Mouse (Mus musculus): ENCODE measurements around the gene St6gal1. TPM values are rescaled to one million over a fixed set of nuclear protein-coding genes. Genes with fewer than 3 reads are reported as not detected.

St6gal1 gene
- total RNA-seq, 1 experiment from 2014 or later, result 27.3 TPM

DNA sequence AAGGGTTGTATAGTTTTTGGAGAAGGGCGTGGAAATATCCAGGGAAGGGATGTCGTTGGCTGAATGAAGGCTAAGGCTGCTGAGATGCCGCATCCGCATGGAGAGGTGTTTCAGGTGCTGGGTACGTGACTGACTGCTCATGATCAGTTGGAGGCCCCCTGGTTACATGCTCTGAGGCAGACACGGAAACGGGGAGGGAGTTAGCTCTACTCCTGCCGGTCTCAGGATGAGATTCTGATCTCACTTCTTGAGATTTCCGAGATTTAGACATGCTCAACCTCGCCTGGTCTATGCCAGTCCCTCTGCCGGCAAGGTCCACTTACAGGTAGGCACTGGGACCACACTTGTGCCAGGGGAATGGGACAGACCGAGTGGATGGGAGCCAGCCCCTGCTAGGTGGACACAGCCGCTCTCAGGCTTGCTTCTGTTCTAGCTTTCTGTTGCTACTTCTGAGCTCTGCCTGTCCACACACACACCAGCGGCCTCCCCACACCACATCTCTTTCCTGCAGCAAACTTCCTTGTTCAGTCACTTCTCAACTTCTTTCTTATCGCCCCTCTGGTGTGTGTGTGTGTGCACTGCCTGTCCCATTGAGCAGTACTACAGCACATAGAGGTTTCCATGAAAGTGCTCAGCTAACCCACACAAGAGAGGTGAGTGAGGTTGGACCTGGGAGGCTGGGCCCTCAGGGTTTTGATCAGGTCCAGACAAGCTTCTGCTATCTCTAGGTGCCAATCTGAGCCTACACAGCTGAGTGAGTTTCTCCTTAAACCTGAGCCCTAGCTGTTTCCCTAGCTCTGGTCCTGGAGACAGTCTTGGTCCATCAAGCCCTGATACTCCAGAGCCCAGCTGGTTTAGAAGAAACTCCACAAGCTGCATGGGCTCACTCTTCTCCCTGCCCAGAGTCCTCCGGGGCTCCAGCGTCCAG is 44.8 kb downstream of the St6gal1 start:
- ATAC-seq (replicated peaks; ENCODE audit: insufficient number of reproducible peaks, low FRiP score, low TSS enrichment, poor library complexity, severe bottlenecking), result no peak

- ATAC-seq (replicated peaks; ENCODE audit: insufficient number of reproducible peaks, low FRiP score, low TSS enrichment, poor library complexity, severe bottlenecking), result no peak
These were observed 45.7 kb downstream of the St6gal1 start for GRCm38 (mm10) chr16:23269984-23270912.

GRCm38 (mm10) chr16:23270913-23271253 is 46.3 kb downstream of the St6gal1 start:
- ATAC-seq (replicated peaks; ENCODE audit: insufficient number of reproducible peaks, low FRiP score, low TSS enrichment, poor library complexity, severe bottlenecking), result no peak

DNA sequence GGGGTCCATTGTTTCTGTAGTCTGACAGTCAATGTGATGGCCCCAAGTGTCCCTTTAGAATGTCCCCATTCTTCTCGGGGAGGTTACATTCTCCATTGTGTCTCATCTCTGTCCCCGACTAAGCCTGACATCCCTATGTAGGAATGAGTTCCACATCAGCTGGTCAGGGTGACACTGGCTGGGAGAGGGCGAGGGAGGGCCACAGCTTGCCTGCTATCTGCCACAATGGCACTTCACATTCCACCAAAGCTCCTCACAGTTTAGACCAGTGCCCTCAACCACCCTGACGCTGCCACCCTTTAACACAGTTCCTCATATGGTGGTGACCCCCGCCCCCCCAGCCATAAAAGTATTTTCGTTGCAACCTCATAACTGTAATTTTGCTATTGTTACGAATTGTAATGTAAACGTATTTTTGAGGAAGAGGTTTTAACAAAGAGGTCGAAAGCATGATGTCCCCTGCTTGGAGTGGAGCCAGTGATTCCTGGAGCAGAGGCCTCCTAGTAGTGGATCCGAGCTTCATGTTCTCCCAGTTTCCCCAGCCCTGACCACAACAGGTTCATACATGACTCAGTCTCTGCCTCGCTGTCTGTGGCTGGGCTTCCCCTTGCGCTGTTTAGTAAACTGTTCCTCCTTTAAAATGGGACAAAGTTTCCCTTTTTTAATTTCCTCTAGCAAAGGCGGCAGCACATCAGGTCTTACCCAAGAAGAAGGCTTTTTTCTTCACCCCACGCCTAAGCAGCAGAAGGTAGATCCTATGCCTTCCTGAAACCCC is 47.4 kb downstream of the St6gal1 start:
- peak; percentile 74 for ATAC-seq (replicated peaks; ENCODE audit: insufficient number of reproducible peaks, low FRiP score, low TSS enrichment, poor library complexity, severe bottlenecking)

DNA sequence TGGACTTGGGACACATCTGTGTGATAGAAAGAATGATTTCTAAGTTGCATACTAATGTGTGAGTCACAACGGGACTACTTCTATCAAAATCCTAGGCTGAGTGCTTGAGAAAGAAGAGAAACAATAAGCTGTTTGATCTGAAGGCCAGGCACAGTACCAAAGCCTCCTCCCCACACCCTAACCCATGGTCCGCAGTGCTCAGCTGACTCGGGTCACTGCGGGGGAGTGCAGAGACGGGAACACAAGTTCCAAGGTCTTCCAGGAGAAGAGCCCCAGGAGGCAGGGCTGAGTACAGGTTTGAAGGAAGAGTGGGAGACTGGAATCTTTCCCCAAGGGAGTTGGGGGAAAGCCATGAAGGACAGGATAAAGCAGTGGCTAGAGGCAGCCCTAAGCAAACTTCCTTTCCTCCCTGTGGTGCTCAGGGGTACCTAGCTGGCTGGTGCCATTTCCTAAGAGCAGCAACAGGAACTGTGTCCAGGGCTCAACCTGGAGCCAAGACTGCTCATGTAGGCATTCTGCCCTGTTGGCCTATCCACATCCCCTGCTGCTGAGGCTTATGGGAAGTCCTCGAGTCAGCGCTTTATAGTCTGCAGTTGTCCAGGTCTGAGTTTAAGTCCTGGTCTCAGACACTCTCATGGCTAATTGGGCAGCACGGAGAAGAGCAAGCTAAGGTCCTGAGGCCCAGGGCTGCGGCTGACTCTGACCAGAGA is 48.1 kb downstream of the St6gal1 start:
- ATAC-seq (replicated peaks; ENCODE audit: insufficient number of reproducible peaks, low FRiP score, low TSS enrichment, poor library complexity, severe bottlenecking), result no peak

DNA sequence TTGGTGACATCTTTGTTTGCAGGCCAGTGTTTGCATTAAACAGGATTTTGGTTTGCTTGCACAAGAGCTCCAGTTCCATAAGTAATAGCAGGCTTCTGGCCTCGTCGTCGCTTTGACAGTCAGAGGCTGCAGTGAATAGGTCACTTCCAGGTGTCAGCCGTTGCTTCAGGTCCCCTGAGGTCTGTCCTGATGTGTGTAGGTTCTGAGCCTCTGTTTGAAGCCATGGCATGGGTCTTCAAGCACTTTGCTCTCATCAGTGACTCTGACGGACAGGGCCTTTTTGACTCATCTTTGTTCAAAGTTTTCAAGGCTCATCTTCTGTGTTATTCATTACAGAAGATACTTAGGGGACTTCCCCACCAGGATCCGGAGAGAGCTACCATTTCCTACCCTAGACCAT is 49.5 kb downstream of the St6gal1 start:
- no peak for ATAC-seq (replicated peaks; ENCODE audit: insufficient number of reproducible peaks, low FRiP score, low TSS enrichment, poor library complexity, severe bottlenecking)

DNA sequence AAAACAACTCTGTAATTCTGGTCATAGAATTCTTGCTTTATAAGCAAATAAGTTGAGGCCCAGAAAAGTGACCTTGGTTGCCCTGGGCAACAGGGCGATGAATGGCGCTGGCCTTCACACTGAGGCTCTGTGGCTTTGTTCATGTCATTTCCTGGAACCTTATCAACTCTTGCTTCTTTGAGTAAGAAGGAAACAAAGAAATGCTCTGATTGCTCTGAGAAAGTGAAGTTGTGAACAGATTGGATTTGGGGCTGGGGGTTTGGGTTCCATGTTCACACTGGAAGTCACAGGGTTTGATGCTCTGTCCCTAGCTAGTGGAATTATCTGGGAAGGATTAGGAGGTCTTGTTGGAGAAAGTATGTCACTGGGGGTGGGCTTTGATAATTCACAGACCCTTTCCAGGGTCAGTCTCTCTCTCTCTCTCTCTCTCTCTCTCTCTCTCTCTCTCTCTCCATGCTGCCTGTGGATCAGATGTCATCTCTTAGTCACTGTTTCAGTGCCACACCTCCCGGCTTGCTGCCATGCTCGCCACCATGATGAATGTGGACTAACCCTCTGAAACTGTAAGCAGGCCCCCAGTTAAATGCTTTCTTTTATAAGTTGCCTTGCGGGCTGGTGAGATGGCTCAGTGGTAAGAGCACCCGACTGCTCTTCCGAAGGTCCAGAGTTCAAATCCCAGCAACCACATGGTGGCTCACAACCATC is 50.2 kb downstream of the St6gal1 start:
- ATAC-seq (replicated peaks; ENCODE audit: insufficient number of reproducible peaks, low FRiP score, low TSS enrichment, poor library complexity, severe bottlenecking), result no peak

DNA sequence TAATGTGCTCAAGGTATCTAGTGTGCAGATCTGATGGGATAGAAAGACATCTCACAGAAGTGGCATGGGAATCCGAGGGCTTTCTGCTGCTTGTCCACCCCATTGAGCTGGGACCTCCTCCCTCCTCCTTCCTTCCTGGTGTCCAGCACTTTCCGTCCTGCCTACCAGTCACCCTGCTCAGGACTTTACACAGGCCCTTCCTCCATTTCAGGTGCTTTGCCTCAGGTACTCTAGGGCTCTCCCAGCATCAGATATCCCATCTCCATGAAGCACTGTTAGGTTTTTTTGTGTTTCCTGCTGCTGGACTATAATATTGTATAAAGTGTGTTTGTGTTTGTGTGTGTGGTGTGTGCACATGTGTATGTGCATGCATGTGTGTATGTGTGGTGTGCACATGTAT is 51.1 kb downstream of the St6gal1 start:
- no peak for ATAC-seq (replicated peaks; ENCODE audit: insufficient number of reproducible peaks, low FRiP score, low TSS enrichment, poor library complexity, severe bottlenecking)

DNA sequence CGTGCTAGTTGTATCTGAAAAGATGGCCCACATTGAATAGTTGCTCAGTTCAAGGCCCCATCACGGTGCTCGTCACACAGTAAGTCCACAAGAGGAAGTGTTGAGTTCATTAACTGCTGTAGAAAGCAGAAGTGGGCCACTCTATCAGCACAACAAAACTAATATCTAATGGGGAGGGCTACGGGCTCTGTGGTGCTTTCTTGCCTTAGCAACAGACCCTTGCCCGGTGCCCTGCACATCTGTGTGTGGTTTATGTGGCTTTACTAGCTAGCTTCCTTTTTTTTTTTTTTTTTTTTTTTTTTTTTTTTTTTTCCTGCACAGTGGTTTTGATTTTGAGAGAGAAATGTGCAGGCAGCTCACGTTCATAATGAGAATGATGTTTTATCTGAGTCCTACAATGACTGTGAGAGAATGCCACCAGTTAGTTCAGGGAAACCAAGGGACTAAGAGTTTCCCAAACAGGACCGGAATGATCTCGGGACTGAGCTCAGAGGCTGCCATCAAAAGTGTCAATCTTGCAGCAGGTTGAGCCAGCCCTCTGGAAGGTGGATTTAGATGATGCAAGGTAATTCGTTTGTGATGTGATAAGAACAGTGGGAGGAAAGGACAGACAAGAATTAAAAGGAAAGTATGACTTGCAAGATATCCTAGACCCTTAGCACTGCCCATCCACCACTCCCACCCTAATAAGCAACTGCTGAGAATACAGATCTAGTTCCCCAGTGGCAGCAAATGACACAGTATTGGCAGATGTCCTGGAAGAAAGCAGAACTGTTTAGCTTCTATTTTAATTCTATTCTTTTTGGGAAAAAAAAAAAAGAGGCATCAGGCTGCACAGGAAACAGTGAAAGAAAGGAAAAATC is 55.6 kb downstream of the St6gal1 start:
- ATAC-seq (replicated peaks; ENCODE audit: insufficient number of reproducible peaks, low FRiP score, low TSS enrichment, poor library complexity, severe bottlenecking), result peak; percentile 97

DNA sequence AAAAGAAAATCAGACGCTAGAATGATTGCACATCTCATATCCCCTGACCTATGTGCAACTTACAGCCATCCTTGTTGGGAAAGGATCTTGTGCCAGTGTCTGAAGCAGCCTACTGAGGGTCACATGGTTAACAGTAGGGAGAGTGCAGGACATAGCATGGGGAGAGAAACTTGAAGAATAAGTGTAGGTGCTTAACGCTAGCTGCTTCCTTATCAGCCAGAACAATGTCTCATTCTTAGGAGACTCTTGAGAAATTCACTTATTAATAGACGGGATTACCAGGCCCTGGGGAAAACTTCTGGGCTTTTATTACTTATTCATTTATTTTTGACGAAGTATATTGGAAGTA is 56.2 kb downstream of the St6gal1 start:
- ATAC-seq (replicated peaks; ENCODE audit: insufficient number of reproducible peaks, low FRiP score, low TSS enrichment, poor library complexity, severe bottlenecking), result no peak

- no peak for ATAC-seq (replicated peaks; ENCODE audit: insufficient number of reproducible peaks, low FRiP score, low TSS enrichment, poor library complexity, severe bottlenecking)
These were observed 57.7 kb downstream of the St6gal1 start for GRCm38 (mm10) chr16:23282241-23282640.

DNA sequence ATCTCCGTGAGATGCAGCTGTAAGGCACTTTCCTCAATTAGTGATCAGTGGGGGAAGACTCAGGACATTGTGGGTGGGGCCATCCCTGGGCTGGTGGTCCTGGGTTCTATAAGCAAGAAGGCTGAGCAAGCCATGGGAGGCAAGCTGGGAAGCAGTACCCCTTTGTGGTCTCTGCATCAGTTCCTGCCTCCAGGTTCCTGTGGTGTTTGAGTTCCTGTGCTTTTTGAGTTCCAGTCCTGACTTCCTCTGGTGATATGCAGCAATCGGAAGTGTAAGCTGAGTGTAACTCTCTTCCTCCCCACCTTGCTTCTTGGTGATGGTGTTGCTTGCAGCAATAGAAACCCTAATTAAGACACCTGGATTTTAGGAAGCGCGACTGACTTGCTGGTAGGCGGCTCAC is 58.4 kb downstream of the St6gal1 start:
- no peak for ATAC-seq (replicated peaks; ENCODE audit: insufficient number of reproducible peaks, low FRiP score, low TSS enrichment, poor library complexity, severe bottlenecking)

- no peak for ATAC-seq (replicated peaks; ENCODE audit: insufficient number of reproducible peaks, low FRiP score, low TSS enrichment, poor library complexity, severe bottlenecking)
These were observed 59.1 kb downstream of the St6gal1 start for GRCm38 (mm10) chr16:23283677-23284076.

GRCm38 (mm10) chr16:23284470-23285394 is 60.2 kb downstream of the St6gal1 start:
- ATAC-seq (replicated peaks; ENCODE audit: insufficient number of reproducible peaks, low FRiP score, low TSS enrichment, poor library complexity, severe bottlenecking), result no peak

DNA sequence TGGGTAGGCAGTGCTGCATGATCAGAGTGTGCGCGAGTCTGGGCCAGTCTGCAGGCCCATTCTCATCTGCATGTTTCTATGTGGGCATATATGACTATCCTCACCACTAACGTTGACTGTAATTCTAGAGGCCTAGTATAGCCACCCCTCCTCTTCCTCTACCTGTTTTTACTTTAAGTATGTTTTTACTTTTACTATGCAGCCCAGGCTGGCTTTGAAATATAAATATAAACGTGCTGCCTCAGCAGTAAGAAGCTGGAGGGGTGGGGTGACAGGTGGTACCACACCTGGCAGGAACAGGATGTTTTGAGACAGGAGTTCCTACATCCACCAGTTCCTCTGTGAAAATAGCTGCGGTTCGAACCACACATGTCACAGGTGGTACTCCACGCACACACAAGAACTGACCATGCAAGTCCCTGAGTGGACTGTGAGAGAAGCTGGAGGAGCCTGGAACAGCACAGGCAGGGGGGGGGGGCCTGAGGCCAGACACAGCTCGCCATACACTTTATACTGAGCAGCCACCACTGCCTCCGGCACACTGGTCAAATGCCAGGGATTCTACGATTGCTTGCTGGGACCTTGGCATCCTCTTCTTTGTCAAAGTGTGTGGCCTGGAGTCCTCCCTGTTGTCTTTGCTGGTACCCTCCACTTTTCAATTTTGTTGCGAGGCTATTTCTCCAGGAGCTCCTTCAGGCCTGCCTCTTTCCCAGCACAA is 62.0 kb downstream of the St6gal1 start:
- ATAC-seq (replicated peaks; ENCODE audit: insufficient number of reproducible peaks, low FRiP score, low TSS enrichment, poor library complexity, severe bottlenecking), result 0 out of 2 replicates have a peak, but pooled peaks have one; percentile 10
